Comparison of ENCODE assay signal across 28 mouse cellular contexts in the genomic region with DNA sequence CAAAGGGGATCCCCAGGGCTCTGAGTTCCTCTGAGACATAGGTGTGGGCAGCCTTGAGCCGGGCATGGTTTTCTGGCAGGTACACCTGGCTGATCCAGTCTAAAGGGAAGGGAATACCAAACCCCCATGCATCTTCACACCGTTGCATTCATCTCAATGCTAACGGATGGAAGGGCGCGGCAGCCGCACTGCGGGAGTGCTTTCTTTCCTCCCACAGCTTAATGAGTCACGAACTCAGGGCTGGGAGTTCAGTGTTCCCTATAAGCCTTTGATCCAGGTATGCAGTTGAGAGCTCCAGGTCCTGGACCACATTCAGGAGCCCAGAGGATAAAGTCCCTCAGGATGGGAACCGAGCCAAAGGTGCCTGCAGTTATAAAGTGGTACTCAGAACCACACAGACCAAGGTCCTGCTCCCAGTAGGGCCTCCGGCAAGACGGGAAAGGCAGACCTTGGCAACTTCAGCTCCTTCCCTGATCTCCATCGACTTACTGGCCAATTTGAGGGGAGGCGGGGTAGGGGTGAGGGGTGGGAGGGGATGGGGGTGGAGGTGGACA. TPM values are rescaled to one million over a fixed set of nuclear protein-coding genes. Genes with fewer than 3 reads are reported as not detected.
DNase-seq lines count a peak whose midpoint lies in the region; ATAC-seq and TF ChIP-seq lines count a peak whose summit lies in the region.
"Had no signal": no experiment of that assay in that cellular context is flagged by ENCODE, and none has a peak within 500 bp of the region (broad histone marks: within the 10 kb centered on the region; RNA-seq: fewer than 3 reads in every experiment).

No protein-coding gene starts in this region.

- H3K4me1 ChIP-seq in kidney, embryonic 15.5 days, result no peaks in the 10 kb centered on the region
- H3K4me1 ChIP-seq in heart, adult 2 months (ENCODE audit: control insufficient read depth, insufficient read depth, low read length), result no peaks in the 10 kb centered on the region
- H3K4me1 ChIP-seq: forebrain, embryonic 15.5 days; liver, embryonic 15.5 days; midbrain, embryonic 15.5 days; neural tube, embryonic 13.5 days had no signal

- 71% methylated on average over 13 of the region's 13 CpGs for WGBS in kidney, embryonic 15.5 days
- WGBS in heart, adult 2 months, result 83% methylated on average over 13 of the region's 13 CpGs

- DNase-seq in kidney, adult 18-20 months, result peak; percentile 65
- DNase-seq in ES-CJ7 (ENCODE audit: low read depth, low spot score), result peak; percentile 86
- peak; percentile 45 for DNase-seq in brain, adult 2 months (ENCODE audit: low read depth, low spot score)
- peak; percentile 85 to 86 for DNase-seq in kidney, postnatal 36 days
- DNase-seq in heart, adult 2 months, result no peak
- DNase-seq: adrenal gland, adult 8-10 months; B cell, adult 2 months; cerebellum, adult 8-10 months; gastrocnemius, postnatal 10 days; heart, postnatal 4 days; lung, postnatal 4 days; right cerebral cortex, adult 18-20 months; right cerebral cortex, postnatal 4 days; thymus, adult 2 months; thymus, postnatal 4 days had no signal

- no peak for TF ChIP-seq CTCF in heart, adult 2 months (IDR thresholded peaks at IDR 0.05)

- no peak for ATAC-seq in kidney, embryonic 15.5 days (replicated peaks; ENCODE audit: low FRiP score)
- ATAC-seq in megakaryocyte, adult 5-6 weeks (ENCODE audit: poor library complexity, severe bottlenecking), result no peak
- ATAC-seq: forebrain, embryonic 15.5 days; inflammation-experienced regulatory T-cells, adult 6 months; midbrain, embryonic 15.5 days had no signal

- no peak overlapping the region for H3K27ac ChIP-seq in kidney, embryonic 15.5 days
- no peak overlapping the region for H3K27ac ChIP-seq in heart, adult 2 months
- H3K27ac ChIP-seq: forebrain, embryonic 15.5 days; heart, embryonic 15.5 days; hindbrain, embryonic 14.5 days; left cerebral cortex, adult 2 months; liver, embryonic 15.5 days; midbrain, embryonic 15.5 days; neural tube, embryonic 13.5 days had no signal

- H3K27me3 ChIP-seq in kidney, embryonic 15.5 days, result no peaks in the 10 kb centered on the region
- no peaks in the 10 kb centered on the region for H3K27me3 ChIP-seq in heart, adult 2 months (ENCODE audit: control insufficient read depth, insufficient read depth, low read length)
- H3K27me3 ChIP-seq: forebrain, embryonic 15.5 days; heart, embryonic 15.5 days; liver, embryonic 15.5 days; midbrain, embryonic 15.5 days; neural tube, embryonic 13.5 days had no signal

- no peak for TF ChIP-seq POLR2A in heart, adult 2 months (IDR thresholded peaks at IDR 0.05; ENCODE audit: insufficient read depth, low read depth, low read length)

- intact Hi-C loops in heart, adult 2 months (cut with DNase I), result no loop called here

- no peak for TF ChIP-seq EP300 in heart, adult 2 months (IDR thresholded peaks at IDR 0.05; ENCODE audit: insufficient read depth, low read depth, low read length)

- H3K79me2 ChIP-seq in heart, adult 2 months (replicated peaks; ENCODE audit: control insufficient read depth, insufficient read depth, low read length), result no peaks in the 10 kb centered on the region

- no peak overlapping the region for H3K4me2 ChIP-seq in kidney, embryonic 15.5 days
- H3K4me2 ChIP-seq: forebrain, embryonic 15.5 days; heart, embryonic 15.5 days; hindbrain, embryonic 14.5 days; liver, embryonic 15.5 days; midbrain, embryonic 15.5 days; neural tube, embryonic 13.5 days had no signal

- H3K36me3 ChIP-seq in kidney, embryonic 15.5 days, result peaks cover 52% of the 10 kb centered on the region
- no peaks in the 10 kb centered on the region for H3K36me3 ChIP-seq in heart, adult 2 months (ENCODE audit: control insufficient read depth, insufficient read depth, low read length)
- H3K36me3 ChIP-seq: liver, embryonic 15.5 days had no signal

- H3K9me3 ChIP-seq in kidney, embryonic 15.5 days (replicated peaks), result no peaks in the 10 kb centered on the region
- H3K9me3 ChIP-seq: forebrain, embryonic 15.5 days; heart, embryonic 15.5 days; liver, embryonic 15.5 days; midbrain, embryonic 15.5 days; neural tube, embryonic 13.5 days had no signal

- H3K4me3 ChIP-seq in kidney, embryonic 15.5 days (replicated peaks), result no peak overlapping the region
- no peak overlapping the region for H3K4me3 ChIP-seq in heart, adult 2 months
- H3K4me3 ChIP-seq: forebrain, embryonic 15.5 days; heart, embryonic 15.5 days; left cerebral cortex, adult 2 months; liver, embryonic 15.5 days; midbrain, embryonic 15.5 days; myocyte; neural tube, embryonic 13.5 days had no signal

- H3K9ac ChIP-seq in kidney, embryonic 15.5 days, result no peak overlapping the region
- no peak overlapping the region for H3K9ac ChIP-seq in heart, adult 2 months (ENCODE audit: low read depth, low read length)
- H3K9ac ChIP-seq: forebrain, embryonic 15.5 days; heart, embryonic 15.5 days; hindbrain, embryonic 14.5 days; liver, embryonic 15.5 days; midbrain, embryonic 15.5 days; neural tube, embryonic 13.5 days had no signal

RNA-seq across cellular contexts. Expression of gene Accs, which starts 13.4 kb away (rescaled TPM):
- polyA plus RNA-seq in kidney, embryonic 15.5 days (2015; fragmentation: Nextera tagmentation; extraction: Ambion mirVana), result 8.7 and 10.6 TPM in 2 replicates
- 8.3 and 9.6 TPM in 2 replicates for total RNA-seq in megakaryocyte, adult 5-6 weeks (2015)
- total RNA-seq in megakaryocyte, adult 5-6 weeks (2017), result 11.7 and 12.7 TPM in 2 replicates
- 1 to 10 TPM; 4.1 to 4.5 TPM for total RNA-seq in heart, adult 2 months (2021)
- 10.5 and 10.7 TPM in 2 replicates for polyA plus RNA-seq in heart, adult 2 months (2012; rRNA removed)

RNA-seq across cellular contexts. Expression of gene Ext2, which starts 13.9 kb away (rescaled TPM):
- polyA plus RNA-seq in kidney, embryonic 15.5 days (2015; fragmentation: Nextera tagmentation; extraction: Ambion mirVana), result 109 and 122 TPM in 2 replicates
- total RNA-seq in megakaryocyte, adult 5-6 weeks (2015), result 23.1 and 29.7 TPM in 2 replicates
- total RNA-seq in megakaryocyte, adult 5-6 weeks (2017), result 16.3 and 20.2 TPM in 2 replicates
- 10 to 100 TPM; 43.8 to 44.0 TPM for total RNA-seq in heart, adult 2 months (2021)
- polyA plus RNA-seq in heart, adult 2 months (2012; rRNA removed), result 28.9 and 36.9 TPM in 2 replicates

RNA-seq across cellular contexts. Expression of gene Accsl, which starts 32.6 kb away (rescaled TPM):
- polyA plus RNA-seq in kidney, embryonic 15.5 days (2015; fragmentation: Nextera tagmentation; extraction: Ambion mirVana), result not detected in 2 replicates
- not detected in 2 replicates for total RNA-seq in megakaryocyte, adult 5-6 weeks (2015)
- not detected in 2 replicates for total RNA-seq in megakaryocyte, adult 5-6 weeks (2017)
- not detected for total RNA-seq in heart, adult 2 months (2021)
- polyA plus RNA-seq in heart, adult 2 months (2012; rRNA removed), result 0.20 TPM in 1 of 2 replicates, not detected in the other
- total RNA-seq: gastrocnemius, postnatal 10 days; granulocyte monocyte progenitor cell, adult 5-6 weeks; heart, postnatal 4 days had no signal
- polyA plus RNA-seq: heart, embryonic 15.5 days; inflammation-experienced regulatory T-cells, adult 6 months; liver, embryonic 15.5 days; lung, embryonic 16.5 days had no signal

Comparison
In these comparisons a context has a peak if more than half of its experiments do, and no peak if none do; other contexts are left out.
1. DNase-seq: peak in kidney, adult 18-20 months (single experiment), ES-CJ7 (single experiment), brain, adult 2 months (single experiment) and kidney, postnatal 36 days (2 of 2); none in heart, adult 2 months (0 of 2).